Mouse (Mus musculus) A20 (cell line): ENCODE results near the gene Taok1.
"Not testable (repeated sequence)": the region's sequence is repeated elsewhere in the genome, so short reads cannot be mapped to it uniquely, and the experiment has no call there.

Experiments used
- DNase-seq: peaks from one replicate; pipeline ENCODE4 v3.0.0-alpha.2; 2011; ENCODE audit warnings: low read depth, low spot score

Gene Taok1

GRCm38 (mm10) chr11:77607538-77608455, at the start of gene Taok1:
Gene Taok1, minus strand, starts transcription at chr11:77607815.
- DNase-seq: peak; percentile 98

GRCm38 (mm10) chr11:77653406-77654190, 46.0 kb upstream of the Taok1 start:
- not testable (repeated sequence) for DNase-seq

- DNase-seq: no peak
Observed at GRCm38 (mm10) chr11:77652484-77652883, 44.9 kb upstream of the Taok1 start.

GRCm38 (mm10) chr11:77648878-77649277, 41.3 kb upstream of the Taok1 start:
- DNase-seq: no peak

GRCm38 (mm10) chr11:77645481-77645880, 37.9 kb upstream of the Taok1 start:
- no peak for DNase-seq

- no peak for DNase-seq
Observed at GRCm38 (mm10) chr11:77641390-77641789, 33.8 kb upstream of the Taok1 start.

- DNase-seq: peak; percentile 86
Observed at GRCm38 (mm10) chr11:77630257-77630670, 22.6 kb upstream of the Taok1 start.

- DNase-seq: peak; percentile 64
Observed at GRCm38 (mm10) chr11:77629476-77629875, 21.9 kb upstream of the Taok1 start.

- DNase-seq: no peak
Observed at GRCm38 (mm10) chr11:77626596-77627535, 19.3 kb upstream of the Taok1 start.

- no peak for DNase-seq
Observed at GRCm38 (mm10) chr11:77625061-77625855, 17.6 kb upstream of the Taok1 start.

GRCm38 (mm10) chr11:77624441-77625060, 16.9 kb upstream of the Taok1 start:
- DNase-seq: no peak

GRCm38 (mm10) chr11:77624002-77624401, 16.4 kb upstream of the Taok1 start:
- no peak for DNase-seq

- no peak for DNase-seq
Observed at GRCm38 (mm10) chr11:77621902-77622535, 14.4 kb upstream of the Taok1 start.

GRCm38 (mm10) chr11:77615084-77615624, 7.5 kb upstream of the Taok1 start:
- DNase-seq: no peak

- DNase-seq: peak; percentile 76
Observed at GRCm38 (mm10) chr11:77606835-77607537, 629 bp downstream of the Taok1 start.

- DNase-seq: no peak
Observed at GRCm38 (mm10) chr11:77606469-77606834, 1.2 kb downstream of the Taok1 start.

- no peak for DNase-seq
Observed at GRCm38 (mm10) chr11:77597266-77597665, 10.3 kb downstream of the Taok1 start.

GRCm38 (mm10) chr11:77591388-77591787, 16.2 kb downstream of the Taok1 start:
- no peak for DNase-seq

GRCm38 (mm10) chr11:77590801-77591200, 16.8 kb downstream of the Taok1 start:
- DNase-seq: no peak
